Mouse (Mus musculus): Measurements from ENCODE around the gene Dhx9. TPM values are rescaled to one million over a fixed set of nuclear protein-coding genes. Genes with fewer than 3 reads are reported as not detected.
A peak's percentile ranks its signal among the peaks of the same experiment; 100 is the strongest.
"Not testable (repeated sequence)": the region's sequence is repeated elsewhere in the genome, so short reads cannot be mapped to it uniquely, and the experiment has no call there.

Gene Dhx9
- total and polyA plus RNA-seq, 2 experiments from 2014 or later = 12.7 to 45.8 TPM

GRCm38 (mm10) chr1:153414962-153415361 is 72.5 kb downstream of the Dhx9 start:
- no peak overlapping the region for H3K9ac ChIP-seq (replicated peaks; ENCODE audit: low read depth, low read length)
- TF ChIP-seq EP300 (IDR thresholded peaks at IDR 0.05; ENCODE audit: low read depth) = no peak
- TF ChIP-seq CTCF (IDR thresholded peaks at IDR 0.05; ENCODE audit: low read depth) = no peak
- ATAC-seq (ENCODE audit: insufficient read depth, low read depth) (no peak), DNase-seq (ENCODE audit: low spot score) (no peak)
- H3K4me2 ChIP-seq (ENCODE audit: low read depth, low read length) = no peak overlapping the region
- H3K4me1 ChIP-seq (ENCODE audit: control insufficient read depth, insufficient read depth) = peaks cover 4% of the 10 kb centered on the region; the same call in 1 of the 2 replicates
- H3K27ac ChIP-seq (ENCODE audit: low read depth) = no peak overlapping the region
- no peaks in the 10 kb centered on the region for H3K27me3 ChIP-seq (ENCODE audit: control insufficient read depth, insufficient read depth, low read length)
- H3K36me3 ChIP-seq (replicated peaks; ENCODE audit: control insufficient read depth, insufficient read depth, low read length) = no peaks in the 10 kb centered on the region
- H3K9me3 ChIP-seq (replicated peaks; ENCODE audit: control insufficient read depth, low read length) = no peaks in the 10 kb centered on the region
- no peak overlapping the region for H3K4me3 ChIP-seq (ENCODE audit: low read depth, low read length)
- 87% methylated on average over 4 of the region's 4 CpGs for WGBS

GRCm38 (mm10) chr1:153414114-153414723 is 73.2 kb downstream of the Dhx9 start:
- not testable (repeated sequence) for DNase-seq (ENCODE audit: low spot score); H3K4me1 ChIP-seq (ENCODE audit: control insufficient read depth, insufficient read depth); H3K9ac ChIP-seq (replicated peaks; ENCODE audit: low read depth, low read length); H3K4me3 ChIP-seq (ENCODE audit: low read depth, low read length); ATAC-seq (ENCODE audit: insufficient read depth, low read depth); H3K27me3 ChIP-seq (ENCODE audit: control insufficient read depth, insufficient read depth, low read length); H3K4me2 ChIP-seq (ENCODE audit: low read depth, low read length); H3K9me3 ChIP-seq (replicated peaks; ENCODE audit: control insufficient read depth, low read length); H3K36me3 ChIP-seq (replicated peaks; ENCODE audit: control insufficient read depth, insufficient read depth, low read length)
- WGBS = 78% methylated on average over 24 of the region's 24 CpGs
- peak overlapping the region; percentile 15; the same call in 1 of the 2 replicates for H3K27ac ChIP-seq (ENCODE audit: low read depth)

- DNase-seq (ENCODE audit: low spot score); H3K36me3 ChIP-seq (replicated peaks; ENCODE audit: control insufficient read depth, insufficient read depth, low read length); H3K4me3 ChIP-seq (ENCODE audit: low read depth, low read length); H3K4me1 ChIP-seq (ENCODE audit: control insufficient read depth, insufficient read depth); H3K27me3 ChIP-seq (ENCODE audit: control insufficient read depth, insufficient read depth, low read length); ATAC-seq (ENCODE audit: insufficient read depth, low read depth); H3K4me2 ChIP-seq (ENCODE audit: low read depth, low read length); H3K9ac ChIP-seq (replicated peaks; ENCODE audit: low read depth, low read length); H3K9me3 ChIP-seq (replicated peaks; ENCODE audit: control insufficient read depth, low read length); H3K27ac ChIP-seq (ENCODE audit: low read depth): not testable (repeated sequence)
- WGBS = 82% methylated on average over 13 of the region's 13 CpGs
Observed at GRCm38 (mm10) chr1:153413397-153414020, 74.0 kb downstream of the Dhx9 start.

- not testable (repeated sequence) for H3K27ac ChIP-seq (ENCODE audit: low read depth); H3K4me1 ChIP-seq (ENCODE audit: control insufficient read depth, insufficient read depth); DNase-seq (ENCODE audit: low spot score); H3K4me2 ChIP-seq (ENCODE audit: low read depth, low read length); H3K27me3 ChIP-seq (ENCODE audit: control insufficient read depth, insufficient read depth, low read length); H3K9me3 ChIP-seq (replicated peaks; ENCODE audit: control insufficient read depth, low read length); H3K36me3 ChIP-seq (replicated peaks; ENCODE audit: control insufficient read depth, insufficient read depth, low read length); H3K9ac ChIP-seq (replicated peaks; ENCODE audit: low read depth, low read length); H3K4me3 ChIP-seq (ENCODE audit: low read depth, low read length); ATAC-seq (ENCODE audit: insufficient read depth, low read depth)
- 88% methylated on average over 2 of the region's 4 CpGs for WGBS
Observed at GRCm38 (mm10) chr1:153412663-153413396, 74.6 kb downstream of the Dhx9 start.

GRCm38 (mm10) chr1:153411723-153412122 is 75.7 kb downstream of the Dhx9 start:
- TF ChIP-seq CTCF (IDR thresholded peaks at IDR 0.05; ENCODE audit: low read depth) (no peak), EP300 (IDR thresholded peaks at IDR 0.05; ENCODE audit: low read depth) (no peak)
- ATAC-seq (ENCODE audit: insufficient read depth, low read depth) (no peak), DNase-seq (ENCODE audit: low spot score) (no peak)
- 88% methylated on average over 6 of the region's 6 CpGs for WGBS
- H3K4me3 ChIP-seq (ENCODE audit: low read depth, low read length) = no peak overlapping the region
- H3K4me2 ChIP-seq (ENCODE audit: low read depth, low read length) = no peak overlapping the region
- H3K27ac ChIP-seq (ENCODE audit: low read depth) = no peak overlapping the region
- no peaks in the 10 kb centered on the region for H3K27me3 ChIP-seq (ENCODE audit: control insufficient read depth, insufficient read depth, low read length)
- peaks cover 5% of the 10 kb centered on the region; the same call in 1 of the 2 replicates for H3K4me1 ChIP-seq (ENCODE audit: control insufficient read depth, insufficient read depth)
- H3K36me3 ChIP-seq (replicated peaks; ENCODE audit: control insufficient read depth, insufficient read depth, low read length) = no peaks in the 10 kb centered on the region
- no peaks in the 10 kb centered on the region for H3K9me3 ChIP-seq (replicated peaks; ENCODE audit: control insufficient read depth, low read length)
- H3K9ac ChIP-seq (replicated peaks; ENCODE audit: low read depth, low read length) = no peak overlapping the region

GRCm38 (mm10) chr1:153410915-153411314 is 76.5 kb downstream of the Dhx9 start:
- not testable (repeated sequence) for ATAC-seq (ENCODE audit: insufficient read depth, low read depth); DNase-seq (ENCODE audit: low spot score); H3K4me3 ChIP-seq (ENCODE audit: low read depth, low read length); H3K27me3 ChIP-seq (ENCODE audit: control insufficient read depth, insufficient read depth, low read length); H3K9ac ChIP-seq (replicated peaks; ENCODE audit: low read depth, low read length); H3K9me3 ChIP-seq (replicated peaks; ENCODE audit: control insufficient read depth, low read length); H3K36me3 ChIP-seq (replicated peaks; ENCODE audit: control insufficient read depth, insufficient read depth, low read length); H3K4me2 ChIP-seq (ENCODE audit: low read depth, low read length); H3K27ac ChIP-seq (ENCODE audit: low read depth); H3K4me1 ChIP-seq (ENCODE audit: control insufficient read depth, insufficient read depth)
- 95% methylated on average over 1 of the region's 4 CpGs for WGBS

GRCm38 (mm10) chr1:153408296-153408695 is 79.2 kb downstream of the Dhx9 start:
- WGBS = 66% methylated on average over 4 of the region's 5 CpGs
- H3K27me3 ChIP-seq (ENCODE audit: control insufficient read depth, insufficient read depth, low read length); DNase-seq (ENCODE audit: low spot score); H3K9me3 ChIP-seq (replicated peaks; ENCODE audit: control insufficient read depth, low read length); ATAC-seq (ENCODE audit: insufficient read depth, low read depth); H3K36me3 ChIP-seq (replicated peaks; ENCODE audit: control insufficient read depth, insufficient read depth, low read length); H3K4me1 ChIP-seq (ENCODE audit: control insufficient read depth, insufficient read depth); H3K4me3 ChIP-seq (ENCODE audit: low read depth, low read length); H3K9ac ChIP-seq (replicated peaks; ENCODE audit: low read depth, low read length); H3K27ac ChIP-seq (ENCODE audit: low read depth); H3K4me2 ChIP-seq (ENCODE audit: low read depth, low read length): not testable (repeated sequence)

GRCm38 (mm10) chr1:153407641-153408040 is 79.8 kb downstream of the Dhx9 start:
- H3K9me3 ChIP-seq (replicated peaks; ENCODE audit: control insufficient read depth, low read length); H3K9ac ChIP-seq (replicated peaks; ENCODE audit: low read depth, low read length); H3K4me3 ChIP-seq (ENCODE audit: low read depth, low read length); DNase-seq (ENCODE audit: low spot score); H3K4me2 ChIP-seq (ENCODE audit: low read depth, low read length); H3K4me1 ChIP-seq (ENCODE audit: control insufficient read depth, insufficient read depth); H3K27ac ChIP-seq (ENCODE audit: low read depth); H3K27me3 ChIP-seq (ENCODE audit: control insufficient read depth, insufficient read depth, low read length); H3K36me3 ChIP-seq (replicated peaks; ENCODE audit: control insufficient read depth, insufficient read depth, low read length); ATAC-seq (ENCODE audit: insufficient read depth, low read depth): not testable (repeated sequence)
- whole genome bisulfite sequencing = 82% methylated on average over 11 of the region's 11 CpGs

All from heart, postnatal 0 days (tissue).